Mouse (Mus musculus) mouse trophoblast stem cell (cell line): ENCODE measurements around the gene Tmem26.
"Not testable (repeated sequence)": the region's sequence is repeated elsewhere in the genome, so short reads cannot be mapped to it uniquely, and the experiment has no call there.

Experiments
- in situ Hi-C, 2 experiments: fragments of 300-500 bp; cut with MseI, MboI; formaldehyde crosslinking; loops; 2 replicates in 1 of 2; 3 replicates in 1 of 2; pipeline ENCODE4 v1.15.1; 2025

The Tmem26 gene

DNA sequence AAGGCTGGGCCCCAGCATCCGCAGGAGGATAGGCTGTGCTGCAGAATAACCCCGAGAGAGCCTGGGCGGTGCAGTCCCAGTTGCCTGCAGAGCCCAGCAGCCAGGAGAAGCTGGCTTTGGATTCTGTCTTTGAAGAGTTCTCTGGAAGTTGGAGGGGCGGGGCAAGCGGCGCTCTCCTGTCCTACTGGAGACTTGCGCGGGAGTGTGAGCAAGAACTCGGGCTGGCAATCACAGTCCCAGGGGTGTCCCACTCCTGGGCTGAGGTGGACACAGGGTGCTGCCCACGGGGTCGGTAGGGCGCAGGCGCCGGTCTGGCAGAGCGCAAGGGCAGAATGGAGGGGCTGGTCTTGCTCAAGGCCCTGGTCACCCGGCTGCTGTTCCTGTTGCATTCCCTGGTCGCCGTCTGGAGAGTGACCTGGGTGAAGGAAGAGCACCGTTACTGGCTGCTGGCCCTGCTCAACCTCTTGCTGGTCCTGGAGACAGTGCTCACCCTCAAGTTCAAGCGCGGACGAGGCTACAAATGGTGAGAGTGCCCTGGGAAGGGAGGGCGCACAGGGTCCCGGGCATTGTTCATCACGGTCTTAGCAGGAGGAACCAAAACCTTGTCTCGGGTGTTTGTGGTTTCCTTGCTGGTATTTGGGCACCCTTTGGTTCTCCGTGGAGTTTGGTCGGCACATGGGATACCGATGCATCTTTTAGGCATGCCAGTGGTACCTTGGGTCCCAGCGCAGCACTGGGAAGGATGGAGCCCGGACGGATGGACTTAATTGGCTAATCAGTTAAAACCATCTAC lies at the start of gene Tmem26:
Gene Tmem26, plus strand, starts transcription at position 79 of the 793 bp plus-strand sequence.
- in situ Hi-C loops: no loop called here

DNA sequence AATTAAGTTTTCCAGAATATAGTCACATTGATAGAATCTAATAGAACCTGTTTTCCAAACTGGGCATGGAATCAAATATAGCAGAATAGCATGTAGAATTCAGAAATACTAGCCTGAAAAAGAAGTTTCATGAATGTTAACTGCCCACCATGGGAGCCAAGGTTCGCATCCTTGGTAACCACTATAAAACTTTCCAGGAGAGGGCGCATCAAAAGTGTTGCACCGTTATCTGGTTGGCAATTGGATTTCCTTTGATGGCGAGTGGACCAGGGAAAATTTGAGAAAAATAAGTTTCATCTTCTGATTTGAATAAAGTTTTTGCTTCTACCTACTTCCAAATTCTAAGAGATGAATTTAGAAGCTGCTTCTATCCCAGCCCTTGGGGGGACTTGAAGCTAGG lies 44.8 kb upstream of the Tmem26 start:
- in situ Hi-C loops: no loop called here

DNA sequence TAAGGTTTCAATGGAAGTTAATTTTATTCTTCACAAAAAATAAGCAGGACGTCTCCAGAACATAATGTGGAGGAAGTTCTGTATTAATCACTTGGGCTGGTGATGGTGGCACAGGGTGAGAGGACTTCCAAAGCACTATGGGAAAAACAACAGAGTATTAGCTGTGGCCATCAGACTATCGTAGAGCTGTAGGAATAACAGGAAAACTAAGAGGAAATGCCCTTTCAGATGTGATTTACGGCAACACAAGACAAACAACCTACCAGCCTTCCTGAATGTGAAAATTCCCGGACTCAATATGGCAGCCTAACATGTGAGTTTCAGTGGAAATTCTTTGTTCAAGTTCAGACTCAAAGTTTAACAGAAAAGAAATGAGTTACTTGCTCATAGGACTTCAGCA lies 42.2 kb upstream of the Tmem26 start:
- in situ Hi-C loops: no loop called here

DNA sequence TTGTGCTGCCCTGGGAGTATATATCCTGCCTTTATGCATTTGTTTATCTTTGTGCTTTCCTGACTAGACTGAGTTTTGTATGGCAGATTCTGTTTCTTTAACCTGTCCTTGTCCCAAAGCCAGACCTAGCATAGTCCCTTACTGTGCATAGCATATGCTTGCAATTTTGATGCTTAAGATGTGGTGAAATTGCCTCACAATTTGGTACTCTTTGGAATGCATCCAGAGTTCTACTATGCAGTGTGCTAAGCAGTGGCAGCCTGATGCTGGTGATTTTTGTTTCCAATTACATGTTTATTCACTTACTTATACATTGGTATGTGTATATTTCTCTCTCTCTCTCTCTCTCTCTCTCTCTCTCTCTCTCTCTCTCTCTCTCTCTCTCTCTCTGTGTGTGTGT lies 37.9 kb upstream of the Tmem26 start:
- in situ Hi-C loops: no loop called here

DNA sequence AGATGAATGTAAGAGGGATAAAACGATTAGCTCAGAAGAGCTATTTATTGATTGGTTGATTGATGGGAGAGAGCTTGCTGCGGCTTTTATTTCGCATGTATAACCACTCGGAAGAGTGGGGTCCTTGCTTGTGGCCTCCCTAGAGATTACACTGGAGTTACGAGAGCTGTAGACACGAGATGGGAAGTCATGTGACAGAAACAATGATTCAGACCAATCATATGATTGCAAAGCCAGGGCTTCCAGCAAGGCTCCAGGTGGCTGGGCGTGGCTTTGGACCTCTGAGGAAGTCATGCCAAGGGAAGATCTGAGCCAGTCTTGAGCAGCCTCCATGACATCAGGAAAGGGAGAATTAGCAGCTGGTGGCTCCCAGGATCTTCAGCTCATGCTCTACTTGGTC lies 32.3 kb upstream of the Tmem26 start:
- in situ Hi-C loops: no loop called here

DNA sequence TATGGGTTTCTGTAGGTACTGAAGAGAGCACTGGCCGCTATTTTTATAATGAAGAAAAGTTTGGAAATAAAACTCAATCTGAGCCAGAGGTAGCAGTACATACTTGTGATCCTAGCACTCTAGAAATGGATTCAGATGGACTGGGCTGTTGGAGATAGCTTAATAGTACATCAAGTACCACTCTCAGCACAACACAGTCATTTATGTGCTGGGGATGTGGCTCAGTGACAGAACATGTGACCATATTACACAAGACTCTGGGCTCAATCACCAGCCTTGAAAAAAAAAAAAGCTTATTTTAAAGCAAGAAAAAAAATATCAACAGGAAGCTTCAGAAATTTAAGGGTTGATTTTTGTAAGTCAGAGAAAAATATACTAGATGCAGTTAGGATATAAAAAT lies 31.0 kb upstream of the Tmem26 start:
- in situ Hi-C loops: no loop called here

DNA sequence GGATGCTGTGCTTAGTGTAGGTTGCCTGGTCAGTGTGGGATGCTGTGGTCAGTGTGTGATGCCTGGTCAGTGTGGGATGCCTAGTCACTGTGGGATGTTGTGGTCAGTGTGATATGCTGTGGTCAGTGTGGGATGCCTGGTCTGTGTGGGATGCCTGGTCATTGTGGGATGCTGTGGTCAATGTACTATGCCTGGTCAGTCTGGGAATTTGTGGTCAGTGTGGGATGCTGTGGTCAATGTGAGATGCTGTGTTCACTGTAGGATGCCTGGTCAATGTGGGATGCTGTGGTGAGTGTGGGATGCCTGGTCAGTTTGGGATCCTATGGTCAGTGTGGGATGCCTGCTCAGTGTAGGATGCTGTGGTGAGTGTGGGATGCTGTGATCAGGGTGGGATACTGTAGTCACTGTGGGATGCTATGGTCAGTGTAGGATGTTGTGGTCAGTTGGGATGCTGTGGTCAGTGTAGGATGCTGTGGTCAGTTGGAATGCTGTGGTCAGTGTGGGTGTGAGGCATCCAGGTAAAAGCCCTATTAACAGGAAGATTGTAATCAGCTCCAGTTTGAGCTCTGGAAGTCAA lies 27.6 kb upstream of the Tmem26 start:
- in situ Hi-C loops: no loop called here

DNA sequence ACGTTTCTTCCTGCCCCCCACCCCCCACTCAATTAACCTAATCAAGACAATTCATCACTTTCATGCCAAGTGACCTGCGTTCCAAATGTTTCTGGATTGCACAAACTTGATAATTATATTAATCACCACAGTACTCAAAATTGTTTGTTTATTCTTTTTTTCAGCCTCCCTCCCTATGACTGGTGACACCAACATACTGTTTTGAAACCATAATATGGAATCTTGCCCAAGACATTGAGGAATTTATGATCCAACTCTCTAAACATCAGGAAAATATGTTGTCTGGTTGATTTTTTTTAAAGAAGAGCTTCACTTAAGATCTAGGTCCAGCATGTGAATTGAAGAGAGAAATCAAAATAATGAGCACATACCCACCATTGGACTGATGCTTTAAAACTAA lies 19.2 kb upstream of the Tmem26 start:
- in situ Hi-C loops: no loop called here

DNA sequence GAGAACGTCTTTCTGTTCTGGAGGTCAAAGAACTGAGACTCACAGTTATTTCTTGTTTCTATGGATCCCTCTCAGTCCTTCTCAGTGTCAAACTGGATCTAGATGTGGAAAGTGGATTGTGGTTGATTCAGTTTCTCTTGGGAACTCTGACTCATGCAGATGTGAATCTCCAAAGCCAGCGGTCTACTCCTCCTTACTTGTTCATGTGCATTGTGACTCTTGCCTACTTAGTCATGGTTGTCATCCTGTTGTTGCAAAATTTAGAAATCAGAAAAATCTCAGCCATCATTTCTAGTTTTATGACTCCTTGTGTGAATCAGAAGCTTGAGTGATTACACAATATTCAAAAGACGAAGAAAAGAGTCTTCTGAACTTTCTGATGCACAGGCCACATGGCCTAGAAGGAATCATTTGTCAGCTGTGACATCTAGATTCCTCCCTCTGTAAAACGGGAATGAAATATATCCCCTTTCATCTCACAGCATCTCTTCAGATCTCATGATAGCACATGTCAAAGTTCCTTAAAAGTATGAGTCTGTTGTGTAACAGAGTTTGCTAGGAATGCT lies 17.9 kb upstream of the Tmem26 start:
- in situ Hi-C loops: no loop called here

DNA sequence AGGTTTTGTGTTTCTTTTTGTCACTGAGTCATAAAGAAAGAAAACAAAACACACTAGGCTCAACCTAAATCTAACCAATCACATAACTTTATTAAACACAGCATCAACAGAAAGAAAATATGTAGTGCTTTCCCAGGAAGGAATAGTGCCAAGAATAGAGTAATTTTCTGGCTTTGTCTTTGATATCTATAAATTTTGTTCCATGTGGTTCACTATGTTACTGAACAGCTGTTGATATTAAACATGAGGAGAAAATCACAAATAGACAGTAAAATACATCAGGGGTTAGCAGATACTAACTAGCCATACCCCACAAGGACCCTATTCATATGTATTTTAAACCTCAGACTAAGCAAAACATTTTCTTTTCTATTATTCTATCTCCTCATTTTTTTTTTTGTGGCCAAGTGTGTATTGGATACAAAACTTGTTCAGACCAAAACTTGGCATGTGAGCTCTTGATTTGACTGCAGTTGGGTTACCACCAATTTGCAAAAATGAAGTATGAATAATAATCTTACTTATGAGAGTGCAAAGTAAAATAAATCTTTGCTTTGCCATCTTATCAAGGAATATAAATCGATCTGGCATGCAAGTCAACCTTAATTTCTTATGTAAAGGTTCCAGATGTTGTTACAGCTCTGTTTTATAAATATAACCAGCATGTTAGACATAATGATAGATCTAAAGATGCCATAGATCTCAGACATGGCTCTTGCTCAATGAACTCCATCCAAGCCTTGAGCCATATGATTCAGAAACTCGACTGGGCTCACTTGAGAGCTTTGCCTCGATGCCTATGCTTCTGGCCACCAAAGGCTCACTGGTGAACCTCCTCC lies 16.2 kb upstream of the Tmem26 start:
- in situ Hi-C loops: no loop called here

DNA sequence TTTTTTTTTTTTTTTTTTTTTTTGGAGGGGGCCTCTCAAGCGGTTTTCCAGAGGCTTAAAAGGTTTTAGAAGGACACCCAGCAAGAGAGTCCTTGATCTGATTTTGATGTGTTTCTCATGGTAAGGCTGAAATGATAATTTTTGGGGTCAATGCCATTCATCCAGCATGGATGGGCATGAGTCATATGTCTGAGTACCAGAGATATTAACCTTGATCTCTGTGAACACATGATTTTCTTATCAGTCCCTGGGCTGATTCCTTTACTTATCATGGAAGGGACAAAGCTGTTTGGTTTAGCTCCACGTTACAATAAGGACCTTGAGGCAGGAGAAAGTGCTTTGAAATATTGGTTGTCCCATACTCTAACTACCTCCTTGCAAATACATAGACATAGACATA lies 10.5 kb upstream of the Tmem26 start:
- in situ Hi-C loops: no loop called here

DNA sequence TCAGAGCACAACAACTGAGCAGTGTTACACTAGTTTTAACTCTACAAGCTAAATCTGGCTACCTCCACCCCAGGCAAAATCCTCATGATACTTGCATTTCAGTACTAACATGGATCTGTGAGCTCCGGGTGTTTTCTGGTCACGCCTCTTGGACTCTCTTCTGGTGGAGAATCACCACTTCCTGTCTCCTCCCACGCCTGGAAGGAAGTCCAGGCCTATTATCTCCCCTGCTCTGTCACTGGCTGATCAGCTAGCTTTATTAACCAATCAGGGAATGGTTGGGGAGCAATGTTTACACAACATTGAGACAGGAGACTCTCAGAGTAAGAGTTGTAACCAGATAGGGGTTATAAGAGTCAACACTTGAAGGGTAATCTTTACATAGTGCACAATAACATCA lies 9.1 kb upstream of the Tmem26 start:
- in situ Hi-C loops: no loop called here

DNA sequence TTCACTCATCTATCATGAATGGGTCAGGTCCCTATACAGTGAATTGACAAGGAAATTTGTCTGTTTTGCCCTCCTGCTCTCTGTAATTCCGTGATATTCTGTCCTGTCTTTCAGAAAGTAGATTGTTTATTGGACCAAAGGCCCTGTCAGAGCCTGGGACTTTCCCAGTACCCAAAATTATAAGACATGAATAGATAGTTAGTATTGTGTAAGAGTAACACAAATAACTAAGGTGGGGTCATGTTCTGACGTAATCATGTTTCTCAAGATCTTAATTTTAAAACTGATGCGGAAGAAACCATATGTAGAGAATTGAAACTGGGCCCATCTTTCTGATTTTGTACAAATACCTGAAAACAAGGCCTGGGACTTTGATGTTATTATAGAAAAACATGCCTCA lies 8.1 kb upstream of the Tmem26 start:
- in situ Hi-C loops: no loop called here

DNA sequence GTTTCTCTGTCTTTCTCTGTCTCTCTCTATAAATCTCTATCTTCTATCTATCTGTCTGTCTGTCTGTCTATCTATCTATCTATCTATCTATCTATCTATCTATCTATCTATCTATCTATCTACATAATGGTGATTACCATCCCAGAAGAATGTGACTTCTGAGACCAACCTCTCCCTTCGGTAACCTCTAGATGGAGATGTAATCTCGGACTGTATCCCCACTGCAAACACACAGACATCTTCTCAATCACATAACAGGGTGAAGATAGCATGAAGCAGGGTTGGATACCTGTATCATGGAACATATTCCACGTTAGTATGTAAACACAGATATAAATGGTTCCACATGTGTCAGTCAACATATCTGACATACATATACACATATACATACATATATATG lies 5.1 kb upstream of the Tmem26 start:
- in situ Hi-C loops: no loop called here

DNA sequence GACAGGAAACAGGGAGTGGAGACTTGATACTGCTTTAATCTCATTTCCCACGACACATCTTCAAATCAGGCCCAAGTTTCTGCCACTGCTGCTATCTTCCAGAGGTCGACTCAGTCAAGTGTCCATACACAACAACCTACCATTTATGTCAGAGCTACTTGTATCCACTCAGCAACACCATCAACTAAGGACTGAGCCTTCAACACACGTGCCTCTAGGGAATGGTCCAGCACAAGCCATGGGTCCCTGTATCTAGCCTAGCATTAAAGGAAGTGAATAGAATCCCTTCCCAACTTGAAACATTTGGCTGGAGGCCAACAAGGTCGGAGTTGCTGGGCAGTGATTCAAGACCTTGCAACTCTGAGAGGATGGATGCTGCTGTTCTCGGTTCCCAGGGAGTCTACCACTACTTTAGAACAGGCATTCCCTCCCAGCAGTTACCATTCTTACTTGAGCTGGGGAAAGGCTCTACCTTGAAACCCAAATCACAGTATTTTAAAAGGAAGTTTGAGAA lies 2.5 kb upstream of the Tmem26 start:
- in situ Hi-C loops: no loop called here

DNA sequence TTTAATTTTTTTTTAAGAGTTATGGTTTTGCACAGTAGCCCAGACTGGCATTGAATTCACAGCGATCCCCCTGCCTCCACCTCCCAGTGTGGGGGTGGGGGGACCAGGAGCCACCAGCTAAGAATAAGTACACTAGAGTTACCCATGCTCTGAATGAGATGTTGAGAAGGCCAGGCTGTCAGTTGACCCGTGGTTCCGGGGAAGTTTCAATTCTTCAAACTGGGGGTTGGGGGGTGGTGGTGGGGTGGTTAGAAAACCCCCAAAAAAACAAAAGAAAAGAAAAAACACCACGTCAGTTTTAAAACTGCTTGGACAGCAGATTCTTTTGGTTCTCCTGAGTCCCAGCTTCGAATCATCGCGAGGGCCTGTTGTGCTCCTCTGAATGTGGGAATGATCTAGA lies 431 bp upstream of the Tmem26 start:
- in situ Hi-C loops: no loop called here

DNA sequence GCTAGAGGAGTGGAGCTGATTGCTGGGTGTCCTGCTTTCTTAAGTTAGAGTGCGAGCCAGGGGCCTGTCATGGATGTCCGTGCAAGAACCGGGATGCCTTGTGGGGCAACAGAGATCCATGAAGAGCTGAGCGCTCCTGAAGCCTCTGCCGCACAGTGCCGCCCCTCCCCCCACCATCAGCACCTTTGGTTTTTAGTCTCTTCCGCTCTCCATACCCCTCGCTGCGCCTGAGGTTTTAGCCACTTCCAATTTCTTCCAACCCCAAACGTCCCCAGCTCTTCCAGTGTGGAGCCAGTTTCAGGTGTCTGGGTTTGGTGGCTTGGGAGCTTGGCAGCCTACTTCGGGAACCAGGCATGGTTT lies 895 bp downstream of the Tmem26 start:
- in situ Hi-C loops: no loop called here

DNA sequence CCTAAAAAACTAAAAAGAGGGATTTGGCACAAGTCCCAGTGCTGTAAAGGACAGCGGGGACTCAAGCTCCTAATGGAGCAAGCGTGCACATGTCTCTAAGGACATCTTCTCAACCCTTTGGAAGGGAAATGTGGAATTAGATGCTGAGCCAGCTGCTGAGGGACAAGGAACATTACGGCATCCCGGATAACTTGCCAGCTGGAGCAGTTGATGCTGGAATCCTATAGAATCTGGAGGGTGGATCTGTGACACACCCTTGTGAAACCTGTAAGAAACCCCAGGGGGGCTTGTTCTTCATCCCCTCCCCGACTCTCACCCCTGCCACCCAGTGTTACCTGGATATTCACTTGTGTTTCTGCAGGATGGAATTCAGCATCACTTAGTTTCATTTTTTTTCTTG lies 4.0 kb downstream of the Tmem26 start:
- in situ Hi-C loops: no loop called here

DNA sequence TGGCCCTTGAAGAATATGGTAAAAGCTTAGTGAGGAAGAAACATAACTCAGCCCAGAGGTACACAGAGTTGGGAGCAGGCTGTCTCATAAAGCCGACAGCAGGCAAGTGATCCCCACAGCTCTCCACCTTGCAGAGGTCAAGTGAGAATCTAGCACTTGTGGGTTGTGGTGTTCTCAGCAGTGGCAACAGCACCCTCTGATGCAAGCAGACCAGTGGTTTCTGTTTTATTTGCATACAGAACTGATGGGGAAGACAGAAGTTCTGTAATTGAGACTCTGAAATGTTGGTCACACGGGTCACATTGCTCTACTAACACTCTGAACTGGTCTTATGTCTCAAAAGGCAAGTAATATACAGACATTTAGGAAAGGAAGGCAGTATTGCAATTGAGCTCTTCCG lies 12.2 kb downstream of the Tmem26 start:
- in situ Hi-C loops: no loop called here

DNA sequence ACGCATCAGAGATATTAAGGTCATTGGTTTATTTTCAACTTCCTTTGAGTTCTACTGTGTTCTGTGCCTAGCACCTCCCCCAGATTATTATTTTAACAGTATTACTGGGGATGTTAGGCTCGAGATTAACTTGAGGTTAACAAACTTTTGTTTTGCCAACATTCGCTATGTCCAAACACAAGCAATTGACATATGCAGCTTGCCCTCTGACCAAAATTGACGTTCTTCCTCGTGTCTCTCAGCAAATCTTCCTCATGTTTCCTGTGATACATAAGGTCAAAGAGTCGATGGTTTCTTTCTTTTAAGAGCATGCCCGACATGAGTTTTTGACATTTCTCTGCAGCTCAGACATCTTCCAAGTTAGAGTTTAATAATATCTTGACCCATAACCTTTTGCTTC lies 13.9 kb downstream of the Tmem26 start:
- in situ Hi-C loops: no loop called here

DNA sequence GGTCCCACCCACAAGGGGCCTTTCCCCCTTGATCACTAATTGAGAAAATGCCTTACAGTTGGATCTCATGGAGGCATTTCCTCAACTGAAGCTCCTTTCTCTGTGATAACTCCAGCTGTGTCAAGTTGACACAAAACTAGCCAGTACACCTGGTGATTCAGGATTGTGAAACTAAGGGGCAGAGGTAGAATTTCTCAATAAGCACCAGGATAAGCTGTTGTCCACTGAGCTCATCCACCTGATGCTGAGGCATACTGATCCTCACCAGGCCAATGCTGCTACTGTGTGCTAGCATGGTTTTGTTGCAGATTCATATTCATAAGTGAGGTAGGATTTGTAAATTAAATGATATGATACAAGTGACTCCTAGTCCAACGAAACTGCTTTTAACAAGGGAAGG lies 15.5 kb downstream of the Tmem26 start:
- in situ Hi-C loops: not testable (repeated sequence)

DNA sequence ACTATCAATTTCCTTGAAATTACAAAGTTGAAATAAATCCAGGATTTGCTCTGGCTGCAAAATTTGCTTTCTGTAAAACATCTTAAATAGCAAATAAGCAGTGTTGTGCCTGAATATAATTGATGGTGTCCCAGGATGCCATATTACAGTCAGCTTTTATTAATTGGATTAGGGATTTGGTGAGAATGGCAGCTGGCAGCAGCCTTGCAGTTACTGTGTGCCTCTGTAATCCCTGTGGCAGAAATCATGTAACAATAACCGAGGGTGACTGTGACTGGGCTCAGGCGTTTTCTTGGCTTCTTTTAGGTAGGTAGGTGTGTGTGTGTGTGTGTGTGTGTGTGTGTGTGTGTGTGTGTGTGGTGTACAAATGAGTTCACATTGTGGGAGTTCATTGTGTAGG lies 16.8 kb downstream of the Tmem26 start:
- in situ Hi-C loops: no loop called here
